Mouse (Mus musculus) lung, adult 2 months (tissue): ENCODE data around the gene Dgki.

ENCODE experiments used
- CTCF ChIP-seq: fragments of 200-500 bp; IDR thresholded peaks from 2 replicates; pipeline ENCODE4 v1.5.1; 2011; ENCODE audit warnings: mild to moderate bottlenecking, low read length, control low read depth; ENCODE audit not compliant: insufficient read depth
- POLR2A ChIP-seq: fragments of 200-500 bp; IDR thresholded peaks from 2 replicates; pipeline ENCODE4 v1.6.1; 2011; ENCODE audit warnings: low read depth, mild to moderate bottlenecking, control low read depth, low read length, borderline replicate concordance; ENCODE audit errors: extremely low read depth

DNA sequence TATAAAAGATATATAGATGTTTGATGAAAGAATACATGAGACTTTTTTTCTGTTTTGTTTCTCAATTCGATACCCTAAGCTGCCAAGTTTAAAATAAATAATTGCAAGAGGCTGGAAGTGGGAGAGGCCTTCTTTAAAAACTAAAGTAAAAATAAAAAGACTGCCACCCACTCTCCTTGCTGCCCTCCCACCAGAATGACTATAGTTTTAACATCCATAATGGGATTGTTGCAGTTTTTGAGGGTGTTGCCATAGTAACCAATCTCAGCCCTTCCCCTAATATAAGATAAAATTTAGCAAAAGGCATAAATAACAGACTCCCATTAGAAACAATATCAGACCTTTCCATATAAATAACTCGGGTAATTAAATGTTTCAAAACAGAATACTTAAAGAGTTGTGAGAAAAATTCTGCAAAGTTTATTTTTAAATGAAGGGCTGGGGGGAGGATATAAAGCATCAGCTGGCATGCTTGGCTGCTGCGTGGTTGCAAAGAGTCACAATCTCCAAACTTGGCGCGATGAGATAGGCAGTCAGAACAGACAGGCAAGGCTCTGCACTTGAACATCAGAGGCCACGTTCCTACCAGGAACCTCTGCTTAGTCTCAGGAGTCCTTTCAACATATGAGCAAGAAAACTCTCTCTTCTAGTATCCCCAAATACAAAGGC lies 57.8 kb downstream of the Dgki start:
- no peak for TF ChIP-seq CTCF
- no peak for TF ChIP-seq POLR2A
